Mouse (Mus musculus): ENCODE data around the gene Rtkn. TPM values are rescaled to one million over a fixed set of nuclear protein-coding genes. Genes with fewer than 3 reads are reported as not detected.
A peak's percentile ranks its signal among the peaks of the same experiment; 100 is the strongest.
"Not testable (repeated sequence)": the region's sequence is repeated elsewhere in the genome, so short reads cannot be mapped to it uniquely, and the experiment has no call there.

Rtkn gene
- polyA plus RNA-seq, 2 experiments: 5.5 to 11.1 TPM

GRCm38 (mm10) chr6:83155552-83156238 is 20.4 kb downstream of the Rtkn start:
- Histone ChIP-seq H3K4me3 (ENCODE audit: insufficient read depth in 1 of 2, low read depth in 2 of 2, low read length in 2 of 2) (peak overlapping the region; percentile 46 to 53), H3K9me3 (ENCODE audit: control insufficient read depth, low read length) (no peaks in the 10 kb centered on the region), H3K9ac (replicated peaks) (no peak overlapping the region; the same call in 1 of the 2 replicates), H3K27ac (no peak overlapping the region), H3K4me2 (ENCODE audit: low read depth) (peak overlapping the region; percentile 80), H3K27me3 (ENCODE audit: control insufficient read depth, insufficient read depth, low read length) (peaks cover 23% of the 10 kb centered on the region), H3K36me3 (replicated peaks; ENCODE audit: control insufficient read depth, insufficient read depth, low read depth) (no peaks in the 10 kb centered on the region), H3K4me1 (replicated peaks; ENCODE audit: control insufficient read depth in 2 of 2, insufficient read depth in 2 of 2, low read length in 1 of 2) (no peaks in the 10 kb centered on the region)
- 10% methylated on average over 23 of the region's 23 CpGs for WGBS (ENCODE audit: insufficient replicate concordance)
- no peak for DNase-seq (ENCODE audit: low read depth in 3 of 3, low spot score in 3 of 3)
- TF ChIP-seq CTCF (IDR thresholded peaks at IDR 0.05; ENCODE audit: low read depth) (no peak), EP300 (IDR thresholded peaks at IDR 0.05; ENCODE audit: low read depth) (no peak)
- 0 out of 2 replicates have a peak, but pooled peaks have one; percentile 7 for ATAC-seq (ENCODE audit: insufficient read depth)

- H3K4me1 ChIP-seq (replicated peaks; ENCODE audit: control insufficient read depth in 2 of 2, insufficient read depth in 2 of 2, low read length in 1 of 2): no peaks in the 10 kb centered on the region
- peaks cover 29% of the 10 kb centered on the region for H3K27me3 ChIP-seq (ENCODE audit: control insufficient read depth, insufficient read depth, low read length)
- no peaks in the 10 kb centered on the region for H3K9me3 ChIP-seq (ENCODE audit: control insufficient read depth, low read length)
- WGBS (ENCODE audit: insufficient replicate concordance): 3% methylated on average over 32 of the region's 32 CpGs
- peak within 1 kb of the TSS; percentile 46 to 53 for H3K4me3 ChIP-seq (ENCODE audit: insufficient read depth in 1 of 2, low read depth in 2 of 2, low read length in 2 of 2)
- no peak for TF ChIP-seq CTCF (IDR thresholded peaks at IDR 0.05; ENCODE audit: low read depth)
- H3K36me3 ChIP-seq (replicated peaks; ENCODE audit: control insufficient read depth, insufficient read depth, low read depth): no peaks in the 10 kb centered on the region
- no peak within 1 kb of the TSS for H3K27ac ChIP-seq
- ATAC-seq (ENCODE audit: insufficient read depth): 0 out of 2 replicates have a peak, but pooled peaks have one; percentile 42
- DNase-seq (ENCODE audit: low read depth in 3 of 3, low spot score in 3 of 3): no peak
- no peak within 1 kb of the TSS; the same call in 1 of the 2 replicates for H3K9ac ChIP-seq (replicated peaks)
- H3K4me2 ChIP-seq (ENCODE audit: low read depth): peak within 1 kb of the TSS; percentile 80
Observed at GRCm38 (mm10) chr6:83156259-83156684, 21.0 kb downstream of the Rtkn start, which contains the start of the genes Wdr54 and 1700003E16Rik. Gene Wdr54 (minus strand): TSS chr6:83156397. Gene 1700003E16Rik (plus strand): TSS chr6:83156404.

GRCm38 (mm10) chr6:83159456-83159855 is 24.2 kb downstream of the Rtkn start:
- peak; percentile 67 for TF ChIP-seq CTCF (IDR thresholded peaks at IDR 0.05; ENCODE audit: low read depth)
- H3K4me3 ChIP-seq (ENCODE audit: insufficient read depth in 1 of 2, low read depth in 2 of 2, low read length in 2 of 2); H3K9ac ChIP-seq (replicated peaks); H3K36me3 ChIP-seq (replicated peaks; ENCODE audit: control insufficient read depth, insufficient read depth, low read depth); H3K27ac ChIP-seq; ATAC-seq (ENCODE audit: insufficient read depth); H3K9me3 ChIP-seq (ENCODE audit: control insufficient read depth, low read length); H3K4me2 ChIP-seq (ENCODE audit: low read depth); H3K4me1 ChIP-seq (replicated peaks; ENCODE audit: control insufficient read depth in 2 of 2, insufficient read depth in 2 of 2, low read length in 1 of 2): not testable (repeated sequence)
- whole genome bisulfite sequencing (ENCODE audit: insufficient replicate concordance): 28% methylated on average over 3 of the region's 3 CpGs
- H3K27me3 ChIP-seq (ENCODE audit: control insufficient read depth, insufficient read depth, low read length): peaks cover 50% of the 10 kb centered on the region
- peak; percentile 38 to 48 (median 40) for DNase-seq (ENCODE audit: low read depth in 3 of 3, low spot score in 3 of 3)

GRCm38 (mm10) chr6:83161442-83161841 is 26.2 kb downstream of the Rtkn start:
- Histone ChIP-seq H3K9ac (replicated peaks) (no peak overlapping the region), H3K9me3 (ENCODE audit: control insufficient read depth, low read length) (no peaks in the 10 kb centered on the region), H3K4me1 (replicated peaks; ENCODE audit: control insufficient read depth in 2 of 2, insufficient read depth in 2 of 2, low read length in 1 of 2) (peaks cover 5 to 7% of the 10 kb centered on the region in 2 experiments), H3K36me3 (replicated peaks; ENCODE audit: control insufficient read depth, insufficient read depth, low read depth) (no peaks in the 10 kb centered on the region), H3K4me2 (ENCODE audit: low read depth) (peak overlapping the region; percentile 52), H3K27me3 (ENCODE audit: control insufficient read depth, insufficient read depth, low read length) (peaks cover 39% of the 10 kb centered on the region), H3K27ac (no peak overlapping the region), H3K4me3 (ENCODE audit: insufficient read depth in 1 of 2, low read depth in 2 of 2, low read length in 2 of 2) (no peak overlapping the region; a peak in 1 of 4 replicates)
- DNase-seq (ENCODE audit: low read depth in 3 of 3, low spot score in 3 of 3): no peak
- no peak for ATAC-seq (ENCODE audit: insufficient read depth)
- WGBS (ENCODE audit: insufficient replicate concordance): 11% methylated on average over 19 of the region's 19 CpGs
- TF ChIP-seq EP300 (IDR thresholded peaks at IDR 0.05; ENCODE audit: low read depth) (no peak), CTCF (IDR thresholded peaks at IDR 0.05; ENCODE audit: low read depth) (no peak)

GRCm38 (mm10) chr6:83161921-83162641 is 26.8 kb downstream of the Rtkn start:
- H3K4me2 ChIP-seq (ENCODE audit: low read depth): peak overlapping the region; percentile 52
- peak overlapping the region; percentile 9 to 35; a peak in 2 of 4 replicates for H3K4me3 ChIP-seq (ENCODE audit: insufficient read depth in 1 of 2, low read depth in 2 of 2, low read length in 2 of 2)
- H3K4me1 ChIP-seq (replicated peaks; ENCODE audit: control insufficient read depth in 2 of 2, insufficient read depth in 2 of 2, low read length in 1 of 2): peaks cover 6 to 10% of the 10 kb centered on the region in 2 experiments
- DNase-seq (ENCODE audit: low read depth in 3 of 3, low spot score in 3 of 3): no peak
- WGBS (ENCODE audit: insufficient replicate concordance): 1% methylated on average over 49 of the region's 49 CpGs
- no peaks in the 10 kb centered on the region for H3K9me3 ChIP-seq (ENCODE audit: control insufficient read depth, low read length)
- no peak overlapping the region for H3K9ac ChIP-seq (replicated peaks)
- ATAC-seq (ENCODE audit: insufficient read depth): no peak
- TF ChIP-seq EP300 (IDR thresholded peaks at IDR 0.05; ENCODE audit: low read depth): no peak
- TF ChIP-seq CTCF (IDR thresholded peaks at IDR 0.05; ENCODE audit: low read depth): no peak
- no peaks in the 10 kb centered on the region for H3K36me3 ChIP-seq (replicated peaks; ENCODE audit: control insufficient read depth, insufficient read depth, low read depth)
- peaks cover 37% of the 10 kb centered on the region for H3K27me3 ChIP-seq (ENCODE audit: control insufficient read depth, insufficient read depth, low read length)
- H3K27ac ChIP-seq: no peak overlapping the region

All from liver, embryonic 14.5 days (tissue).